ENCODE assay signal across 9 mouse cellular contexts in the genomic region with DNA sequence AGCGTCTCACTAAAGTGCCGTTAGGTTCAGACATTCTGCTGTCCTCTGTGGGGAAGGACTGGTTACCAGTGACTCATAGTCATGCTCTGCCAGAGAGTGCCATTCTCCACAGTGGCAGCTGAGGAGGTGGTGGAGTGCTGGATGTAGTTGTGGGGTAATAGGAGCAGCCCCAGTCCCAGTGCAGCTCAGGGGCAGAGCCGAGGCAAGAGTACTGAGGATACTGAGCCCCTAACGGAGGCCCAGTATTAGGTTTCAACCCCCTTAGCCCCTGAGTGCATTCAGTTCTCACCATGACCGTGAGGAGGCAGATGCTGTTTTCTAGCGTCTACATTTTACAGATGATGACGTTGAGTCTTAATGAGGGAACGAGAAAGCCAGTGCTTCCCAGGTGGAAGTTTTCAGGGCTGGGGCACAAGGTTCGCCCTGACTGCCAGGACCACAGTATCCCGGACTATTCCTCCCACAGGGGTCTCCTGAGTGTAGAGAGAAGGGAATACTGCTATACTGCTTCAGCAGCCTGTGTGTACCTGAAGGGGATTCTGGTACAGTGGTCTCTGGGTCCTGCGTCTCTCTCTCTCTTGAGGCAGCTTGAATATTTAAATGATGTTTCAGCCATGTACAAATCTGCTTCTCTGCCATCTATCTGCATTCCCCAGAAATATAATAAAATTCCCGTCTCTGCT. TPM values are rescaled to one million over a fixed set of nuclear protein-coding genes. Genes with fewer than 3 reads are reported as not detected.
DNase-seq lines count a peak whose midpoint lies in the region; ATAC-seq and TF ChIP-seq lines count a peak whose summit lies in the region.
"Had no signal": no experiment of that assay in that cellular context is flagged by ENCODE, and none has a peak within 500 bp of the region (broad histone marks: within the 10 kb centered on the region; RNA-seq: fewer than 3 reads in every experiment).

No protein-coding gene starts in this region.

- WGBS in heart, embryonic 14.5 days: 26% methylated on average over 12 of the region's 12 CpGs
- 49% methylated on average over 12 of the region's 12 CpGs for WGBS in heart, adult 2 months
- whole genome bisulfite sequencing in limb, embryonic 12.5 days: 15% methylated on average over 12 of the region's 12 CpGs

- TF ChIP-seq CTCF in heart, adult 2 months (IDR thresholded peaks at IDR 0.05): no peak
- no peak for TF ChIP-seq CTCF in C2C12 (IDR thresholded peaks at IDR 0.05; ENCODE audit: control insufficient read depth, insufficient read depth, insufficient read length)
- no peak for TF ChIP-seq CTCF in embryonic fibroblast, embryonic 13.5 days (IDR thresholded peaks at IDR 0.05; ENCODE audit: borderline replicate concordance, insufficient read depth, low read length)

- TF ChIP-seq EP300 in heart, adult 2 months (IDR thresholded peaks at IDR 0.05; ENCODE audit: insufficient read depth, low read depth, low read length): no peak

- no peaks in the 10 kb centered on the region for H3K27me3 ChIP-seq in heart, embryonic 14.5 days (ENCODE audit: control insufficient read depth, insufficient read depth, low read length)
- no peaks in the 10 kb centered on the region for H3K27me3 ChIP-seq in heart, adult 2 months (ENCODE audit: control insufficient read depth, insufficient read depth, low read length)
- H3K27me3 ChIP-seq in C2C12 (ENCODE audit: control insufficient read depth, insufficient read depth, insufficient read length): no peaks in the 10 kb centered on the region
- no peaks in the 10 kb centered on the region for H3K27me3 ChIP-seq in limb, embryonic 12.5 days
- H3K27me3 ChIP-seq: lung, embryonic 15.5 days had no signal

- no peak for DNase-seq in heart, adult 2 months
- DNase-seq in cerebellum, postnatal 4 days (ENCODE audit: low spot score in 2 of 2): no peak
- no peak for DNase-seq in cerebellum, adult 11 months
- DNase-seq in adipocyte (ENCODE audit: low spot score): no peak

- peaks cover 16 to 21% of the 10 kb centered on the region in 2 experiments for H3K4me1 ChIP-seq in heart, embryonic 14.5 days (ENCODE audit: control insufficient read depth in 2 of 2, insufficient read depth in 2 of 2, low read length in 2 of 2)
- no peaks in the 10 kb centered on the region for H3K4me1 ChIP-seq in heart, adult 2 months (ENCODE audit: control insufficient read depth, insufficient read depth, low read length)
- H3K4me1 ChIP-seq in embryonic fibroblast, embryonic 13.5 days (ENCODE audit: control insufficient read depth, insufficient read depth, low read length): peaks cover 11% of the 10 kb centered on the region; the same call in 1 of the 2 replicates
- peaks cover 55% of the 10 kb centered on the region for H3K4me1 ChIP-seq in limb, embryonic 12.5 days (replicated peaks)

- no peaks in the 10 kb centered on the region for H3K79me2 ChIP-seq in heart, adult 2 months (replicated peaks; ENCODE audit: control insufficient read depth, insufficient read depth, low read length)
- no peaks in the 10 kb centered on the region for H3K79me2 ChIP-seq in C2C12 (ENCODE audit: control insufficient read depth, insufficient read depth)

- no peaks in the 10 kb centered on the region for H3K36me3 ChIP-seq in heart, embryonic 14.5 days (ENCODE audit: control insufficient read depth, insufficient read depth, low read length)
- no peaks in the 10 kb centered on the region for H3K36me3 ChIP-seq in heart, adult 2 months (ENCODE audit: control insufficient read depth, insufficient read depth, low read length)
- H3K36me3 ChIP-seq in C2C12 (ENCODE audit: control insufficient read depth, insufficient read depth): no peaks in the 10 kb centered on the region
- no peaks in the 10 kb centered on the region for H3K36me3 ChIP-seq in limb, embryonic 12.5 days
- H3K36me3 ChIP-seq: lung, embryonic 15.5 days had no signal

- H3K4me3 ChIP-seq in heart, embryonic 14.5 days (ENCODE audit: control insufficient read depth in 1 of 2, insufficient read depth in 1 of 2, low read depth in 1 of 2, low read length in 2 of 2): no peak overlapping the region
- no peak overlapping the region for H3K4me3 ChIP-seq in heart, adult 2 months
- no peak overlapping the region for H3K4me3 ChIP-seq in C2C12 (ENCODE audit: insufficient read depth, poor library complexity, severe bottlenecking)
- H3K4me3 ChIP-seq in embryonic fibroblast, embryonic 13.5 days (ENCODE audit: insufficient read depth, low read length): no peak overlapping the region
- no peak overlapping the region for H3K4me3 ChIP-seq in limb, embryonic 12.5 days (replicated peaks)
- H3K4me3 ChIP-seq: lung, embryonic 15.5 days had no signal

- no peak overlapping the region for H3K9ac ChIP-seq in heart, embryonic 14.5 days (ENCODE audit: low read length)
- no peak overlapping the region for H3K9ac ChIP-seq in heart, adult 2 months (ENCODE audit: low read depth, low read length)
- H3K9ac ChIP-seq in limb, embryonic 12.5 days (replicated peaks): no peak overlapping the region
- H3K9ac ChIP-seq: lung, embryonic 15.5 days had no signal

- ATAC-seq in heart, embryonic 14.5 days (ENCODE audit: insufficient number of reproducible peaks, insufficient read depth, low FRiP score, low read depth): no peak
- ATAC-seq in limb, embryonic 12.5 days (ENCODE audit: insufficient number of reproducible peaks, insufficient read depth, low FRiP score, low TSS enrichment, low read depth): peak; percentile 67

- no peak overlapping the region for H3K4me2 ChIP-seq in heart, embryonic 14.5 days (ENCODE audit: low read length)
- H3K4me2 ChIP-seq in limb, embryonic 12.5 days: peak overlapping the region; percentile 59

- intact Hi-C loops in heart, adult 2 months (cut with DNase I): no loop called here

- H3K9me3 ChIP-seq in heart, embryonic 14.5 days (ENCODE audit: control insufficient read depth, low read length): no peaks in the 10 kb centered on the region
- H3K9me3 ChIP-seq in limb, embryonic 12.5 days: no peaks in the 10 kb centered on the region
- H3K9me3 ChIP-seq: lung, embryonic 15.5 days had no signal

- no peaks in the 10 kb centered on the region for H3K79me3 ChIP-seq in C2C12 (ENCODE audit: low read depth)

- peak overlapping the region; percentile 21 to 26; a peak in 2 of 4 replicates for H3K27ac ChIP-seq in heart, embryonic 14.5 days (replicated peaks in 1 of 2; ENCODE audit: control insufficient read depth in 1 of 2, insufficient read depth in 1 of 2, low read depth in 2 of 2, low read length in 2 of 2)
- no peak overlapping the region for H3K27ac ChIP-seq in heart, adult 2 months
- 0 out of 2 replicates have a peak overlapping the region, but pooled peaks have one; percentile 10 for H3K27ac ChIP-seq in embryonic fibroblast, embryonic 13.5 days (ENCODE audit: insufficient read depth, low read length)
- peak overlapping the region; percentile 93 for H3K27ac ChIP-seq in limb, embryonic 12.5 days

- peak overlapping the region; percentile 4 for H3ac ChIP-seq in C2C12 (ENCODE audit: control insufficient read depth, insufficient read length, low read depth)

- TF ChIP-seq POLR2A in heart, adult 2 months (IDR thresholded peaks at IDR 0.05; ENCODE audit: insufficient read depth, low read depth, low read length): no peak
- TF ChIP-seq POLR2A in embryonic fibroblast, embryonic 13.5 days (IDR thresholded peaks at IDR 0.05; ENCODE audit: low read depth, low read length): no peak

TF ChIP-seq in C2C12, 6 proteins besides CTCF, POLR2A, EP300 and RAD21:
- TF ChIP-seq USF1 (IDR thresholded peaks at IDR 0.05; ENCODE audit: low read depth): no peak
- peak; percentile 35 for TF ChIP-seq MYOD1 (IDR thresholded peaks at IDR 0.05; ENCODE audit: control insufficient read depth, insufficient read length, low read depth)

RNA-seq across cellular contexts. Expression of gene Tnrc6a, which starts 40.1 kb away (rescaled TPM):
- 34.1 and 36.0 TPM in 2 replicates for polyA plus RNA-seq in heart, embryonic 14.5 days (2014; fragmentation: Nextera tagmentation; extraction: Ambion mirVana)
- 10 to 100 TPM; 22.8 to 34.2 TPM for total RNA-seq in heart, adult 2 months (2021)
- polyA plus RNA-seq in heart, adult 2 months (2012; rRNA removed): 24.2 and 34.4 TPM in 2 replicates
- polyA plus RNA-seq in C2C12 (2012; fragmentation: generic; extraction: Trizol): 15.8 TPM
- 62.1 and 77.1 TPM in 2 replicates for polyA plus RNA-seq in embryonic fibroblast, embryonic 13.5 days (2011; ENCODE audit: insufficient read length, low read depth, missing spikeins)
- polyA plus RNA-seq in limb, embryonic 12.5 days (2016; fragmentation: Nextera tagmentation; extraction: Ambion mirVana): 81.0 and 83.7 TPM in 2 replicates
